Mouse (Mus musculus) embryonic fibroblast, embryonic 13.5 days (primary cell): ENCODE results near the gene Lyrm1. TPM values are rescaled to one million over a fixed set of nuclear protein-coding genes. Genes with fewer than 3 reads are reported as not detected.

Experiments
- H3K27ac ChIP-seq: 2 replicates; pipeline ENCODE4 v1.5.1; 2012; ENCODE audit warnings: low read length, control low read depth, inconsistent platforms; ENCODE audit not compliant: insufficient read depth
- H3K4me1 ChIP-seq: 2 replicates; pipeline ENCODE4 v1.6.1; 2011; ENCODE audit warnings: low read length; ENCODE audit not compliant: control insufficient read depth, insufficient read depth
- H3K4me3 ChIP-seq: 2 replicates; pipeline ENCODE4 v1.5.1; 2011; ENCODE audit warnings: mild to moderate bottlenecking, control low read depth, low read length; ENCODE audit not compliant: insufficient read depth
- CTCF ChIP-seq: IDR thresholded peaks from 2 replicates; pipeline ENCODE4 v1.5.1; 2011; ENCODE audit warnings: mild to moderate bottlenecking, control low read depth, low read length, moderate library complexity, borderline replicate concordance; ENCODE audit not compliant: insufficient read depth
- POLR2A ChIP-seq: IDR thresholded peaks from 2 replicates; pipeline ENCODE4 v1.6.1; 2011; ENCODE audit warnings: low read depth, mild to moderate bottlenecking, control low read depth, low read length, moderate library complexity
- polyA plus RNA-seq: library from polyadenylated mRNA; stranded (reverse); fragments of >200 nt; gene quantifications from 2 replicates; pipeline ENCODE4 v1.2.4, GENCODE M21; 2011; ENCODE audit warnings: low read depth; ENCODE audit not compliant: missing spikeins, insufficient read length

The Lyrm1 gene
- polyA plus RNA-seq, 1 experiment, result 7.1 TPM

DNA sequence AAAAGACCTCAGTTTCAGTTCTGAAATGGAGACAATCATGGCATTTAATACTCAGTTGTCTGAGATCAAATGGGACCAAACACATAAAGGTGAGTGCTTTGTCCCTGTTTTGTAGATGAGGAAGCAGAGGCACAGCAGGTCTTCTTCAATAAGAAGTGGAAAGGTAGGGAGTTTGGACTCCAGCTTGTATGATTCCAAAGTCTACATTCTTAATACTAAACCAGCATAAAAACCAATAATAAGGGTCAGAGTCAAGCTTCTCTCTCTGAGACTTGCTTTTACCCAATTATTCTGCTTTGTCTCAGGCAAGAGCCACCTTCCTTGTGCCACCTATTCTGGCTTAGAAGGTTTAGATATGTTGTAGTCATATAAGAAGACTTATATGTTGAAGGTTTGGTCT lies 82.9 kb downstream of the Lyrm1 start:
- no peaks in the 10 kb centered on the region for H3K4me1 ChIP-seq
- H3K27ac ChIP-seq, result no peak overlapping the region
- no peak overlapping the region for H3K4me3 ChIP-seq
- TF ChIP-seq POLR2A (no peak), CTCF (no peak)

DNA sequence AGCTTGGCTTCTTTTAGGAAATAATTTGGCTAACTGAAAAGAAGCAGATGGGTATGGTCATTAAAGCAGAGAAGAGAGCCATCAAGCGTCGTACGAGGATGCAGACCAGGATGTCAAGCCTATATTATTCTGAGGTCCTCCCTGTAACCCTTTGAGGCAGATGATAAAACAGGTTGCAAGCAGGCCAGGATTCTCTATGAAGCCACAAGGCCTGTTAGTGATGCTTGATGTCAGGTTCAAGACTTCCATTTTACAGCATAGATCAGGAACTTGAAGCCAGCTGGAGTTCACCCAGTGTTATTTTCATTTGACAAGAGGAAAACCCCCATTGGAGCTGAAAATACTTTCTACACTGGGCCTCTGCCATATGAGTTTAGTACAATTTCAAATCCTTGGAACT lies 84.5 kb downstream of the Lyrm1 start:
- no peak for TF ChIP-seq POLR2A
- no peak for TF ChIP-seq CTCF
- Histone ChIP-seq H3K4me3 (no peak overlapping the region), H3K4me1 (peaks cover 3% of the 10 kb centered on the region), H3K27ac (no peak overlapping the region)

DNA sequence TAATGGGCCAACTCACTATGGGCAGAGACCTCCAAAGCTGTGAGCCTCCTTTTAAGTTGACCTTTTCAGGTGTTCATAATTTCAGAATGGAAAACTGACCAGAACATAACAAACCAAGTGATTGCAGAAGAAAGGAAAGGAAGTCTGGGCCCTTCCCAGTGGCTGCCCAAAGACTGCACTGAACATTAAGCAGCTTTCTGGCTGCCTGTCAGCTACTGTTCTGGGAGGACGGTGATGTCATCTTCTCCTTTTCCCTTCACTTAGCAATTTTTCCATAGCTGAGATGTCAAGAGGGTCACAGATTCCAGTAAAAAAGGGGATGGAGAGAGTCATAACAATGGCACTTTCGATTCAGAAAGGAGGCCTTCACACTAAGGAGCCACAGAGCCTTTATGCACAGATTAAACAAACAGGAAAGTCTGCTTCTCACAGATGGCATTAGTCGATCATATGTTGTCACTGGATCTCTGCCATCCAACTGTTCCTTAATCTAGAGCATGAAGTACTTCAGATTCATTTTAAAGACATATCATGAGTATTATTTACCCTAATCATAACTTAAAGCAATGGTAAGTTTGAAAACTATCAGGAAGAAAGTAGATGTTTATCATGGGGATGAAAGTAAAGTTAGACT lies 89.7 kb downstream of the Lyrm1 start:
- Histone ChIP-seq H3K4me3 (no peak overlapping the region), H3K27ac (peak overlapping the region; percentile 72), H3K4me1 (peaks cover 7% of the 10 kb centered on the region)
- TF ChIP-seq CTCF (no peak), POLR2A (no peak)

DNA sequence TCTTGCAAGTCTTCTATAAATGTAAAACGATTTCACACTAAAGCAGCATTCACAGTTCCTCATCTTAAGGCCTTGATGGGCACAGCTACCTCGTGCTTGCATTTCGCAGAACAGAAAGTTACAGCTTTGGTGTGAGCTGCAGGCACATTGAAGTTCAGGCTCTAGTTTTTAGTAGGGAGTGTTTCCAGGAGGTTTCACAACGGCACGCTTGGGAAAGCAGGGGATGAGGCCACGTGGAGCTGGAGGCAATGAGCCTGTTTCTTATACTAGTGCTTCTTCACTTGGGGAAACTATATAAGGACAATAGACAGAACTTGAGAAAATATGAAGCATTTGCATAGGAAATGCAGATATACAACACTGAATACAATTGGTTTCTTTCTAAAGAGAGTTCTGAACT lies 101.4 kb downstream of the Lyrm1 start:
- Histone ChIP-seq H3K4me3 (no peak overlapping the region), H3K4me1 (no peaks in the 10 kb centered on the region)
- no peak for TF ChIP-seq CTCF
- no peak for TF ChIP-seq POLR2A

More for the DNA sequence above, 101.4 kb downstream of the Lyrm1 start:
- no peak overlapping the region for H3K27ac ChIP-seq

Other genes starting within 250 kb of the Lyrm1 start
- not detected in 2 replicates for gene Acsm4, start 205.8 kb upstream of the Lyrm1 start, polyA plus RNA-seq
- gene Thumpd1, start 175.1 kb upstream of the Lyrm1 start, polyA plus RNA-seq, result 34.3 and 40.6 TPM in 2 replicates
- gene Acsm3, start 134.9 kb upstream of the Lyrm1 start, polyA plus RNA-seq, result not detected in 2 replicates
- gene Rexo5, start 101.9 kb upstream of the Lyrm1 start, polyA plus RNA-seq, result 16.2 and 16.4 TPM in 2 replicates
- gene Eri2, start 101.8 kb upstream of the Lyrm1 start, polyA plus RNA-seq, result 14.2 and 18.8 TPM in 2 replicates
- gene Dcun1d3, start 437 bp downstream of the Lyrm1 start, polyA plus RNA-seq, result 31.2 and 31.8 TPM in 2 replicates
- gene Dnah3, start 199.4 kb downstream of the Lyrm1 start, polyA plus RNA-seq, result not detected in 2 replicates
- gene Tmem159, start 206.5 kb downstream of the Lyrm1 start, polyA plus RNA-seq, result 19.9 and 24.3 TPM in 2 replicates
- gene Zp2, start 249.4 kb downstream of the Lyrm1 start, polyA plus RNA-seq, result not detected in 2 replicates